Mouse (Mus musculus): ENCODE results near the gene Olfr1057. TPM values are rescaled to one million over a fixed set of nuclear protein-coding genes. Genes with fewer than 3 reads are reported as not detected.

Gene Olfr1057
- polyA plus RNA-seq (2014; fragmentation: Illumina TruSeq; extraction: RNeasy Lipid Tissue Mini Kit (QIAGEN cat#74804)): not detected

DNA sequence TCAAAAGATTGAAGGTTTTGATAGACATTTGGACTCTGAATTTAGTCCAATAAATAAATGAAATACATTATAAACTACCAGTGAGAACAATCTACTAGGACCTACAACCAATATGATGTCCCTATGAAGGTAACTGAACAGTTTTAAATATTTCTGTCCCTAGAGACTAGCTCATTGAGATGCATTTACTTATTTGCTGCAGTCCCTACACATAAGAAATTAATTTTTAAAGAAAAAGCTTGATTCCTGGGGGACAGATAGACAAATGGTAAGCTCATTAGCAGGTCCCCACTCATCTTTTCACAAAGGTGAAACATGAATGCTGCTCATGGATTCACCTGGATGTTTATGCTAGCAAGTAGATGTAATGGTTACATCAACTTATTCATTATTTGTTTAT is at the start of gene Olfr1057:
Gene Olfr1057 (minus strand): TSS at position 101 of the 400 bp plus-strand sequence.

DNA sequence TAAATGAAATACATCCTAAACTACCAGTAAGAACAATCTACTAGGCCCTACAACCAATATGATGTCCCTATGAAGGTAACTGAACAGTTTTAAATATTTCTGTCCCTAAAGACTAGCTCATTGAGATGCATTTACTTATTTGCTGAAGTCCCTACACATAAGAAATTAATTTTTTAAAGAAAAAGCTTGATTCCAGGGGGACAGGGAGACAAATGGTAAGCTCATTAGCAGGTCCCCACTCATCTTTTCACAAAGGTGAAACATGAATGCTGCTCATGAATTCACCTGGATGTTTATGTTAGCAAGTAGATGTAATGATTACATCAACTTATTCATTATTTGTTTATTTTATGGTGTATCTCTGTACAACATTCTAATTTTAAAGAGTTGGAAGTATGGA is 48.5 kb upstream of the Olfr1057 start, which contains the start of gene Olfr1062:
Gene Olfr1062 (minus strand): TSS at position 101 of the 400 bp plus-strand sequence.

DNA sequence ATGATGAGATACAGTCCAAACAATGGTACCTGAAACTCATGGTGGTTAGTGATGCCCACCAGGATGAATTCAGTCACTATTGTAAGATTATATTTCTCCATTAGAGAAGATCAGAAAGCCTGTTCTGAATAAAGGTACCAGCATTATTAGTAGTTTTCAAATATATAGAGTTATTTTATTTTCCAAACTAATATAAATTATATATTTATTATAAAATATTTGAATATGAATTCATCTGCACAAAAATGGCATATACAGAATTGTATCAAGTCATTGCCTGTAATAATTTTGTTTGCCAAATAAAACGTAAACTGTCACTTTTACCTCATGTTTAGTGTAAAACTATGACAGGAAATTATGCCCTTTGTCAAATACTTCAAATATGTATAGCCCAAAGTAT is 35.8 kb upstream of the Olfr1057 start, which contains the start of gene Olfr1061:
Gene Olfr1061 (minus strand): TSS at position 101 of the 400 bp plus-strand sequence.

DNA sequence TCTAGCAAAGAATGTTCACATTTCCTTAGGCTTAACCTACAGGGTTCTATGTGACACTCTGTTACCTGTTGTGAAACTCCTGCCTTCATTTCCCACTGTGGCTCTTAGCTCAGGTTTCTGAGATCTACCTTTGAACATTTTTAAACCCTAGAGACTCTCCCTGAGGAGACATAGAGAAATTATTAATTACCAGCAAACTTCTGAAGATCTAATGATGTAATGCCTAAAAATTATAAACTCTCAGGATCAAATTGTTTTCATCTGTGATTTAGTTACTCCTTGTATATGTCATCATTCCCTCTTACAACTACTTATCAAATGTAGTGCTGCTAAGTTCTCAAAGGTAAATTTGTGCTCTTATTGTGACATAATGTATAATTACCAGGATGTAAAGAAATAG is 10.3 kb upstream of the Olfr1057 start, which contains the start of gene Olfr1058:
Gene Olfr1058 (minus strand): TSS at position 101 of the 400 bp plus-strand sequence.

DNA sequence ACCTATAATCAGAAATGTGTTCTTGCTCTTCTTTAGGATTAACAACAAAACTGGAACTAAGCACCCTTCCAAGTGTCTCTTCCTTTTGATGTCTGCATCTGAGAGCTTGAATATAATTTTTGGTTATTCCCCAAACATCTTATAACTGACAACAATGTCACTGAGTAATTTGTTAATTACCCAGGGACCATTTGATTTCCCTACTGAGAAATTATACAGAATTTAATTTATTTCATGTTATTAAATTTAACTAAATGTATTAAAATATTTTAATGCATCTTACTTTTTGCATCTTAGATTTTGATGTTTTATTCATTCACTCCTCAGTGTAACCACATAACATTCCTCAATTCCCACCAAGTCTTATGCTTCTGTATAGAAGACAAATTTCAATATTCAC is 15.8 kb downstream of the Olfr1057 start, which contains the start of gene Olfr1056:
Gene Olfr1056 (minus strand): TSS at position 101 of the 400 bp plus-strand sequence.

DNA sequence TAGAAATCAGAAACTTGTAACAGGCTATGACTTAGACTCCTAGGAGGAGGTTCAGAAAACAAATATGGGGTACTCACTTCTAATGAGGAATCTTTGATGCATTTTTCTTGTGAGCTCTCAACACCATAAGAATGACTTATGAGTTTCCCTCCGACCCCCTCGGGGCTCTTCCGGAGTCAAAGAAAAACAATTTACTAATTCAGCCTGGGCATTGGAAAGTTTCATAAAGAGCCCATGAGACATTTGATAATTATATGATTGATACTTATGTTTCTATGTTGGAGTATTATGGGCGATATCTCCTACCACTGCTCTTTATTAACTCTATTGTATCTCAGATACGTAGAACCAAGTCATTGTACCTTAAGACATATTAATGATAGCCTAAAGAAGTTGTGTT is 28.0 kb downstream of the Olfr1057 start, which contains the start of gene Olfr1055:
Gene Olfr1055 (minus strand): TSS at position 101 of the 400 bp plus-strand sequence.

DNA sequence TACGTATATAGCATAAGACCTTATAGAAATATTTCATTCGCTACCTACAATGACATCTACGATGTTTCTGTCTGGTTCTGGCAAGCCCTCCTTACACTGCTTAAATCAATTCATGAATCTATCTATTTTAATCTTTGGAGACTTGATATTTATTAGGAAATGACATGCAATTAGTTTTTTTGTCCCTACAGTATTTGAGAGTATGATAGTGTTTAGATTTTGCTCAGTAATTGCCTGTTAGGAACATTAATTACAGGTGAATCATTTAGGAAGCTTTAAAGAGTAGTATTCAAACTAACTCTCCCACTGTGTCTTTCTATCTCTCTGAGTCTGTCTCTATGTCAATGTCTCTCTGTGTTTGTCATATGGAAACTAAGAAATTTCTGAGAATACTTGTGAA is 42.9 kb downstream of the Olfr1057 start, which contains the start of gene Olfr1054:
Gene Olfr1054 (minus strand): TSS at position 101 of the 400 bp plus-strand sequence.

Other genes with a start within 250 kb of the Olfr1057 start
- not detected for gene Olfr1039, start 242.5 kb downstream of the Olfr1057 start, polyA plus RNA-seq (2014; fragmentation: Illumina TruSeq; extraction: RNeasy Lipid Tissue Mini Kit (QIAGEN cat#74804))
- not detected for gene Olfr1040, start 231.7 kb downstream of the Olfr1057 start, polyA plus RNA-seq (2014; fragmentation: Illumina TruSeq; extraction: RNeasy Lipid Tissue Mini Kit (QIAGEN cat#74804))
- gene Olfr1042, start 216.6 kb downstream of the Olfr1057 start, polyA plus RNA-seq (2014; fragmentation: Illumina TruSeq; extraction: RNeasy Lipid Tissue Mini Kit (QIAGEN cat#74804)): not detected
- gene Olfr1043, start 210.9 kb downstream of the Olfr1057 start, polyA plus RNA-seq (2014; fragmentation: Illumina TruSeq; extraction: RNeasy Lipid Tissue Mini Kit (QIAGEN cat#74804)): not detected
- gene Olfr1044, start 200.6 kb downstream of the Olfr1057 start, polyA plus RNA-seq (2014; fragmentation: Illumina TruSeq; extraction: RNeasy Lipid Tissue Mini Kit (QIAGEN cat#74804)): not detected
- not detected for gene Olfr52, start 192.7 kb downstream of the Olfr1057 start, polyA plus RNA-seq (2014; fragmentation: Illumina TruSeq; extraction: RNeasy Lipid Tissue Mini Kit (QIAGEN cat#74804))
- gene Olfr1045, start 175.4 kb downstream of the Olfr1057 start, polyA plus RNA-seq (2014; fragmentation: Illumina TruSeq; extraction: RNeasy Lipid Tissue Mini Kit (QIAGEN cat#74804)): not detected
- not detected for gene Olfr1046, start 159.1 kb downstream of the Olfr1057 start, polyA plus RNA-seq (2014; fragmentation: Illumina TruSeq; extraction: RNeasy Lipid Tissue Mini Kit (QIAGEN cat#74804))
- gene Olfr1047, start 147.0 kb downstream of the Olfr1057 start, polyA plus RNA-seq (2014; fragmentation: Illumina TruSeq; extraction: RNeasy Lipid Tissue Mini Kit (QIAGEN cat#74804)): not detected
- gene Olfr1048, start 138.1 kb downstream of the Olfr1057 start, polyA plus RNA-seq (2014; fragmentation: Illumina TruSeq; extraction: RNeasy Lipid Tissue Mini Kit (QIAGEN cat#74804)): not detected
- gene Olfr1049, start 120.1 kb downstream of the Olfr1057 start, polyA plus RNA-seq (2014; fragmentation: Illumina TruSeq; extraction: RNeasy Lipid Tissue Mini Kit (QIAGEN cat#74804)): not detected
- not detected for gene Olfr1051, start 99.3 kb downstream of the Olfr1057 start, polyA plus RNA-seq (2014; fragmentation: Illumina TruSeq; extraction: RNeasy Lipid Tissue Mini Kit (QIAGEN cat#74804))
- gene Olfr1052, start 85.9 kb downstream of the Olfr1057 start, polyA plus RNA-seq (2014; fragmentation: Illumina TruSeq; extraction: RNeasy Lipid Tissue Mini Kit (QIAGEN cat#74804)): not detected
- not detected for gene Olfr1053, start 63.1 kb downstream of the Olfr1057 start, polyA plus RNA-seq (2014; fragmentation: Illumina TruSeq; extraction: RNeasy Lipid Tissue Mini Kit (QIAGEN cat#74804))
- not detected for gene Olfr1054, start 43.0 kb downstream of the Olfr1057 start, polyA plus RNA-seq (2014; fragmentation: Illumina TruSeq; extraction: RNeasy Lipid Tissue Mini Kit (QIAGEN cat#74804))
- gene Olfr1055, start 28.1 kb downstream of the Olfr1057 start, polyA plus RNA-seq (2014; fragmentation: Illumina TruSeq; extraction: RNeasy Lipid Tissue Mini Kit (QIAGEN cat#74804)): not detected
- gene Olfr1056, start 15.9 kb downstream of the Olfr1057 start, polyA plus RNA-seq (2014; fragmentation: Illumina TruSeq; extraction: RNeasy Lipid Tissue Mini Kit (QIAGEN cat#74804)): not detected
- gene Olfr1058, start 10.2 kb upstream of the Olfr1057 start, polyA plus RNA-seq (2014; fragmentation: Illumina TruSeq; extraction: RNeasy Lipid Tissue Mini Kit (QIAGEN cat#74804)): not detected
- gene Olfr1061, start 35.7 kb upstream of the Olfr1057 start, polyA plus RNA-seq (2014; fragmentation: Illumina TruSeq; extraction: RNeasy Lipid Tissue Mini Kit (QIAGEN cat#74804)): not detected
- not detected for gene Olfr1062, start 48.4 kb upstream of the Olfr1057 start, polyA plus RNA-seq (2014; fragmentation: Illumina TruSeq; extraction: RNeasy Lipid Tissue Mini Kit (QIAGEN cat#74804))
- gene Olfr1065, start 72.2 kb upstream of the Olfr1057 start, polyA plus RNA-seq (2014; fragmentation: Illumina TruSeq; extraction: RNeasy Lipid Tissue Mini Kit (QIAGEN cat#74804)): not detected
- not detected for gene Olfr1066, start 77.9 kb upstream of the Olfr1057 start, polyA plus RNA-seq (2014; fragmentation: Illumina TruSeq; extraction: RNeasy Lipid Tissue Mini Kit (QIAGEN cat#74804))
- not detected for gene Olfr228, start 109.0 kb upstream of the Olfr1057 start, polyA plus RNA-seq (2014; fragmentation: Illumina TruSeq; extraction: RNeasy Lipid Tissue Mini Kit (QIAGEN cat#74804))
- not detected for gene Olfr1076, start 130.1 kb upstream of the Olfr1057 start, polyA plus RNA-seq (2014; fragmentation: Illumina TruSeq; extraction: RNeasy Lipid Tissue Mini Kit (QIAGEN cat#74804))
- gene Olfr1079, start 164.1 kb upstream of the Olfr1057 start, polyA plus RNA-seq (2014; fragmentation: Illumina TruSeq; extraction: RNeasy Lipid Tissue Mini Kit (QIAGEN cat#74804)): not detected
- not detected for gene Olfr1080, start 179.8 kb upstream of the Olfr1057 start, polyA plus RNA-seq (2014; fragmentation: Illumina TruSeq; extraction: RNeasy Lipid Tissue Mini Kit (QIAGEN cat#74804))
- not detected for gene Olfr1082, start 220.6 kb upstream of the Olfr1057 start, polyA plus RNA-seq (2014; fragmentation: Illumina TruSeq; extraction: RNeasy Lipid Tissue Mini Kit (QIAGEN cat#74804))